Mouse (Mus musculus) adrenal gland, adult 18-20 months (tissue): ENCODE results near the gene Tmem87b. TPM values are rescaled to one million over a fixed set of nuclear protein-coding genes. Genes with fewer than 3 reads are reported as not detected.

Source experiments
- DNase-seq, 2 experiments: peaks; one replicate each; pipeline ENCODE4 v3.0.0; 2021 to 2022; ENCODE audit warnings: low spot score in 2 of 2
- long read RNA-seq, 2 experiments: library from polyadenylated mRNA; stranded (forward); transcript quantifications; one replicate each; pipeline ENCODE4 v2.0.0; 2021
- total RNA-seq, 2 experiments: library from RNA; stranded (reverse); gene quantifications; 1 replicate in 1 of 2; 2 replicates in 1 of 2; pipeline ENCODE4 v1.2.3; 2021

Gene Tmem87b
- total RNA-seq, result 10 to 100 TPM; 24.6 to 37.8 TPM
- long read RNA-seq, experiment 1, full-length matches to known transcripts, result 16 of 38 reads
- long read RNA-seq, experiment 1, partial matches to known transcripts, result 2 of 38 reads
- long read RNA-seq, experiment 1, other reads (novel, unspliced or antisense), result 20 of 38 reads
- long read RNA-seq, experiment 2, full-length matches to known transcripts, result 59 of 102 reads
- long read RNA-seq, experiment 2, partial matches to known transcripts, result 11 of 102 reads
- long read RNA-seq, experiment 2, other reads (novel, unspliced or antisense), result 32 of 102 reads

DNA sequence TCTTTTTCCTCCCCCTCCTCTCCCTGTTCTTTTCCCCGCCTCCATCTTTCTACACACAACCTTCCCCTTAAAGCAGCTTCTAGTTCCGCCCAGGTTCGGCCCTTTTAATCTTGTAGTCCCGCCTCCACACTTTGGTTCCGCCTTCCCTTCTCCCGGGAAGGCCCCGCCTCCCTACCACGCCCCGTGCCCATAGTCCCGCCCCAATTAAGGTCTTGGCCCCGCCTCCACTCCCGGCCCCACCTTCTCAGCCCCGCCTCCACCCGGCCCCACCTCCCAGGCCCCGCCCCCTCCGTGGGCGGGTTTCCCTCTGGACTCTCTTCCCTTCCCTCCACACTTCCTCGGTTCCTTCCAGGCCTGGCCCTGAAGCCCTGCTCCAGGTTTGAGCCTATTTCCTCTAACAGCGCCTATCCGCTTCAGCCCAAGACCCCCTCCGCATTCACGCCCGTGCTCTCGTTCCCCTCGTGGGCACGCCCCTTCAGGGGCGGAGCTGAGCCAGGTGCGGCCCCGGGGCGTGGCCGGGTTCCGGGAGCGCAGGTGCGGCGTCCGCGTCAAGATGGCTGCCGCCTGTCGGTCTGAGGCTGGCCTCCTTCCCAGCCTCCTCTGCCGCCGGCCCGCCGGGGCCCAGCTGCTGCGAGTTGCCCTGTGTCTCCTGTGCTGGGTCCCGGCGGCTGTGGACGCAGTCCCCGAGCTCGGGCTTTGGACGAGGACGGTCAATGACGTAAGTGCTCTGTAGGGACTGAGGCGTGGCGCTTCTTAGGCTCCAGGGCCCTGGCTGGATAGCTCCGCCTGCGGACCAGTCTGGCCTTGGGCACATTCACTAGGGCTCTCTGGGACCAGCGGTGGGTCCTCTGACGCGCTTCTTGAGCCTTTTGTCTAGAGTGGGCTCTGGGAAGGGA lies at the start of gene Tmem87b:
Gene Tmem87b, plus strand, starts transcription at position 333 of the 896 bp plus-strand sequence.
- DNase-seq, result peak; percentile 97 to 99

DNA sequence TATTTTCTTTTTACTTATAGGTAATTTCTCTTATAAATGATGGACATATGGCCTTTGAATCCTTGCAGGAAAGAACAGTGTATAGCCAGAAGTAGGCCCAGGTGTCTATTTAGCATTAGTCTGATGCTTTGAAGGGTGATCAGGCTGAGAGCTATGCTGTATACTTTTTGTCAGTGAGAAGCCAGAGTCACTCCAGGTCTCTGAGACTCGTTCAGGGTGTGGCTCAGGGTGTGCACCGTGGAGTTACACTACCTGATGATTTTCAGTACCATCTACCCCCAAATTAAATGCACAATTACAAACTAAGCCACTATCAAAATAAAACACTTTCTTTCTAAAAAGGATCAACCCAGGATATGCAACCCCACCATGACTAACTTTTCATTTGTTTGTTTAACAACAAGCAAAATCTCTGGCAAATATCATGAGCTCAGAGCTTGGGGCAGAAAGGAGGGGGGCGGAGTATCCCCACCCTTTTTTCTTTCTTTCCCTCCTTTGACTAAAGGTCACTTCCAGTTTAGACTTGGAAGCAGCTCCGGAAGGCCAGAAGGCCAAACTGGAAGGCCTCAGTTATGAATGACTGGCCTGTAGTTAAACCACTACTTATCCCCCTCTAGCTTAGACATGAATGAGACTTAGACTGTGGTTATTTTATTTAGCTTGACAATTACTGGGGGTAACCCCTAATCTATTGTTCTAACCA lies 49.2 kb upstream of the Tmem87b start:
- no peak for DNase-seq

DNA sequence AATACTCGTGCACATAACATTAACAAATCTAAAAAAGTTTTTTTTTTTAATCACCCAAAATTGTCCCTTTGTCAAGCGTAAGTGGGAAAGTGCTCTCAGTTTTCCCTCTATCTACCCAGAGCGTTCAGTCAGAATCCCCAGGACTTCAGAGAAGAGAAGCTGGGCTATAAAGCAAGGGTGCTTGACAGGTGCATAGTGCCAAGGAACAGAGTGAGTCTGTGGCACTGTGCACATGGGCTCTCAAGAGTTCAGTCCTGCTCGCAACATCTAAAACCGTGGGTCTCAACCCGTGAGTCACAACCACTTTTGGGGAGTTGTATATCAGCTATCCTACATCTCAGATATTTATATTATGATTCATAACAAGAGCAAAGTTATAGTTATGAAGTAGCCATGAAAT lies 47.4 kb upstream of the Tmem87b start:
- DNase-seq, result no peak

DNA sequence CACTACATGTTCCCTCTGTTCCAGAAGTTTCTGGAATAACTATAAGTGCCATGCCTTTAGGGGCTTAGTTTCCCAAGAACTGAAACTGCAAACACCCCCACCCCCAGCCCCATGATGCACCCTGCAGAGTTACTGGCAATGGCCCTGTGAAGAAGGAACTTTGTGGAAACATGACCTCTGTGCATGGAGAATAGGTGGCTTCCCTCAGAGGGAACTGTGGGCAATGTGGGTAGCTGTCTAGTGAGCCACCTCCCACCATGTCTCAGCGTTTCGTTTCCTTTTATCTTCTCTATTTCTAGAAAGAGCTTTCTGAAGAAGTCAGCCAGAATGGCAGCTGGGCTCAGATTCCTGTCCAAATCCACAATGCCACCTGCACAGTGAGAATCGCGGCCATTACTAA lies 46.9 kb upstream of the Tmem87b start:
- DNase-seq, result no peak

DNA sequence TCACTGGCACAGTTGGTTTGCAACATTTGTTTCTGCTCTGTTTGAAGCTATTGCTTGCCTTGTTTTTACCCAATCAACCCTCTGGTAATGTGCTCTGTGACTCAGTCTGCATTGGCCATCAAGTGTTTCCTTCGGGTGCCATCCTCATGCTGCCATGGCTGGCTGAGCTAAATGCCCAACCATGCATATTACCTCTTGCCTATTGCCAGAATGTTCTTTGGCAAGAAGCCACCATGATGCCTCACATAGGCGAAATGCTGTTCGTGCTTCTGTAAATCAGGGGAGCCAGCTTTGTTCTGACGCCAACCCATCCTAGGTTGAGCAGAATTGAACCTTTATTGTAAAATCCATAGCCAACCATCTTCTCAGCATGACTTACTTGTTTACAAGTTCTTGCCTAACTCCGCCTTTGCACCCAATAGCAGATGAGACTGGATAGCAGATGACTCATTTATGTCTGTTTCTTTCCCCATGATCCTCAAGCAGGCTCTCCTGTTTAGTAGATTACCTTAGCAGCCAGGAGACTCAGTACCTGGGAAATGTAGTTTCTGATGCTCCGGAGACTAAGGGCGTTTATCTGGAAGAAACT lies 46.1 kb upstream of the Tmem87b start:
- no peak for DNase-seq

DNA sequence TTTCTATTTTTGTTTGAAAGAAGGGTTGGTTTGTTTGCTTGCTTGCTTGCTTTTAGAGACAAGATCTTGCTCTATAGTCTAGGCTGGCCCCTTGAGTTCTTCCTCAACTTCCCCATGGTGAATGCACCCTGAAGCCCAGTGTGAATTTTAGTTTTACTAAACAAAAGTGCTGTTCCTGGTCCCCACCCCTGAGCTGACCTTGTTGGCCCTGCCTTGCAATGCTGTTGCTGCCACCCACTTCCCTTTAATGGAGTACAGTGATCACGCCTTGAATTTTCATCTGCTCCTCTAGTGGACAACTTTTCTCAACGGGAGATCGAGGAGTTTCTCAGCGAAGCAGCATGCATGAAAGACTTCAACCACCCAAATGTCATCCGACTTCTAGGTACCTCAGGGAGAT lies 35.7 kb upstream of the Tmem87b start:
- no peak for DNase-seq

DNA sequence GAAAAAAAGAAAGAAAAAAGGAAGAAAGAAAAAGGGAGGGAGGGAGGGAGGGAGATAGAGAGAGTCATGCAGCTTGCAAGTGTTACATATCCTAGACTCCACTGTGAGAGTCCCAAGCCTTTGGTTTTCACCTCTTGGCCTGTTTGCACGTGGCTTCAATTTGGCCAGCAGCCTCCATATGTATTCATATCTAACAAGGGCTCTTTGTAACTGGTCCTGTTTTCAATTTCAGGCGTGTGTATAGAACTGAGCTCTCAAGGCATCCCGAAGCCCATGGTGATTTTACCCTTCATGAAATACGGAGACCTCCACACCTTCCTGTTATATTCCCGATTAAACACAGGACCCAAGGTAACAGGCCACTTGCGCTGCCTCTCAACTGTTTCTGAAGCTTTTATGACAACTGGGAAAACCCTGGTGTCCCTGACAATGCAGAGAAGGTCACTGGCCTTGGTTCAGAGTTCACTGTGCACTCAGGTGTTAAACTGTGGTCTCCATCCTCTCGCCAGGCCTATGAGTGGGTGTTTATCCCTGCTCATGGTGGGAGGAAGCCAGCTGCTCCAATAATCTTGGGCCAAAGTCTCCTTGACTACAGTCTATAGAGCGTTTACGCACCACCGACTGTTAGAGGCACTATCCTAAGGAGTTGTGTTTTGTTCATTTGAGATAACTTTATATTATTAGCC lies 34.1 kb upstream of the Tmem87b start:
- no peak for DNase-seq

DNA sequence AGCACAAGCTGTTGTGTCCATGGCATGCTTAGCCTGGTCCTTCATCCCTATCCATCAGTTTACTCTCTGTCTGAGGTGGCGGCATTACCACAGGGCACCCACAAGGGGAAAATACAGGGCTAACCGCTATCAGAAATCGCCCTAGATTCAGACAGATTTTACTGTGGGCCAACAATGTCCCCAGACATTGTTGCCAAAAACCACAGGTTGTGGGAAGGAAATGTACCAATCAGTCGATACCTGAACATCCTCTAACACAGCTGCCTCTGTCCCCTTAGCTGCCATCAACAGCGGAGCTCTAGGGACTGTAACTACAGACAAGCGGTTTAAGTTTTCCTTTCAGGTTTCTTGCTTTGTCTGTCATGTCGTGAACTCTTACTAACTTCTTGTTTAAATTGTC lies 33.1 kb upstream of the Tmem87b start:
- no peak for DNase-seq

DNA sequence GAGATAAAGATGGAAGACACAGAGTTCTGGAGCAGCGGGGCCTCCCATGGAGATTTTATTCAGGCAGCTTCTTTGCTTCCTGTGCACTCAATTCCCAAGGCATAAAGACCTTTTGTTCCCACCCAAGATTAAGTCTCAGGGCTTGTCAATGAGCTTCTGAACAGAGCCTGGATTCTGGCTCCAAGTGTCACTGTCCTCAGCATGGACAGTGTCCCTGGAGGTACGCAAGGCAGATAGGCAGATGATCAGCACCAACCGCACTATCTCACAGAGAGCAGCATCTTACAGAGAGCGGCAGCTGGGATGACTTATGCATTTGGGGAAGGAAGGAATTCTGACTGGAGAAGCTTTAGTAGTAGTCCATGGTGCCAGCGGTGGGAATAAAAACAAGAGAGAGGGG lies 31.6 kb upstream of the Tmem87b start:
- no peak for DNase-seq

DNA sequence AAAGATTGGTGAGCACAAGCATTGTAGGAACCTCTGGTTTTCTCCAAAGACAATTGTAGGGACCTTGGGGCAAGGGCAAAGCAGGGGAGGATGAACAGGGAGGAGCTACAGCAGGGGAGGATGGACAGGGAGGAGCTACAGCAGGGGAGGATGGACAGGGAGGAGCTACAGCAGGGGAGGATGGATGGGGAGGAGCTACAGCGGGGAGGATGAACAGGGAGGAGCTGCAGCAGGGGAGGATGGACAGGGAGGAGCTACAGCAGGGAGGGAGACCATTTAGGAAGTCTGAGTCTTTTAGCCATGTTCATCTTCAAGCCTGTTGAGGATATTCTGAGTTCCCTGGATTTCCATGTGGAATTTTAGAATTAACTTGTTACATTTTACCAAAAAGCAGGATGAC lies 31.1 kb upstream of the Tmem87b start:
- DNase-seq, result no peak

DNA sequence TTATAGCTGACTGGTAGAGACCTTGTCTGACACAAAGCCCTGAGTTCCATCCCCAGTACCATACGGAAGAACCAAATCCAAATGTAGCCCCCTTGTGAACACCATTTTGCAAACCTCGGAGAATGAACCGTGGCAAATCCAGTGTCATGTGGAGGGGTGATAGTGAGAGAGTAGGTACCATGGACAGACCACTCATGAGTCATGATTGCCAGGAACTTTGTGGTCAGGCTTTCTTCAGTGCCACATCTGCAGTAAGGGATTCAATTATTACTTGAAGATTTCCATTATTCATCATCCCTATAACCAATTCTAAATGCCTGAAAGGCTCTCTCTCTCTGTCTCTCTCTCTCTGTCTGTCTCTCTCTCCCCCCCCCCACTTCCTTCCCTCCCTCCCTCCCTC lies 30.1 kb upstream of the Tmem87b start:
- DNase-seq, result no peak

DNA sequence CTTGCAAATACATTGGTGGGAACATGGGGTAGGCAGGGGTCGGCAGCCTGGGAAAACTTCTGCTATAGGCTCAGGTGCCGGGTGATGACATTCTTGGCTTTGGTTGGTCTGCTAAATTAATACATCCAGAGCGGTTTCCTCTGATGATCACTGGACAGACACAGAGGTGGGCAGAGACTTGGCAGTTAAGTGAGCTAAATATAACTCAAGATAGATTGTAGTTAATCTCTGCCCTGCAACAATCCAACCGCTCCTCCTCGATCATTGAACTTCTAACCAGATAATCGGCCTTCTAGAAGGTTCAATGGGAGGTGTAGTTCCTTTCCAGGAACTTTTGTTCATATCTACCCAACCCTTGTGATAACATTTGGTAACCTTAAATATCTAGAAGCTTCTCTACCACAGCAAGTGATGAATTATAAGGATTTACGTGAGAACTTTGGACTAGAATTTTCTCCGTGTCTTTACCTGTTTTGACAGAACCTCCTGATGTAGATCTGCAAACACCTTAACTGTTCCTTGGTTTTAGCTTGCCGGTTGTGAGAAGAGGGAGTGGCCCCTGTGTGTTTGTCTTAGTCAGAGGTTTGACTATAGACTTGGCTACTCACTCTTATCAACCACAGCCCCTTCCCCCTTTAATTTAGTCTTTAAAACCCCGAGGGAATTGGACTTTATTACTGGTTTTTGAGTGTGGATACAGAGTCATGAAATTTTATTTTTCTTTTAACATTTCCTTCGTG lies 26.9 kb upstream of the Tmem87b start:
- no peak for DNase-seq

DNA sequence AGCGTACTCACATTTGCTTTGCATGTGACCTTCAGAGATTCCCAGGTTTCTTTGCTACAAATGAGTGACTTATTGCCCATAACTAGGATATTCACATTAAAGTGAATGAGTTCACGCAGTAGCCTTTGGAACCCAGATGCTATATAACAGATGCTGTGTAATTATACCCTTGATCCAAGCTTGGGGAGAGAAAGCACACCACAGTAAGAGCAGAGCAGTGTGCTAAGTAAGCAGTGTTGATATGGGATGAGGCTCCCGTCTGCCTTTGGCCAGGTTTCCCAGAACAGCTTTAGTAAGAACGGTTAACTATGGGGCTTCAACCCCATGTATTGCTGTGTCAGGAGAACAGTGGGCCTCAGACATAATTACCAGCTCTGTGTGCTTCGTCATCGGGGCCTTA lies 24.0 kb upstream of the Tmem87b start:
- DNase-seq, result no peak

DNA sequence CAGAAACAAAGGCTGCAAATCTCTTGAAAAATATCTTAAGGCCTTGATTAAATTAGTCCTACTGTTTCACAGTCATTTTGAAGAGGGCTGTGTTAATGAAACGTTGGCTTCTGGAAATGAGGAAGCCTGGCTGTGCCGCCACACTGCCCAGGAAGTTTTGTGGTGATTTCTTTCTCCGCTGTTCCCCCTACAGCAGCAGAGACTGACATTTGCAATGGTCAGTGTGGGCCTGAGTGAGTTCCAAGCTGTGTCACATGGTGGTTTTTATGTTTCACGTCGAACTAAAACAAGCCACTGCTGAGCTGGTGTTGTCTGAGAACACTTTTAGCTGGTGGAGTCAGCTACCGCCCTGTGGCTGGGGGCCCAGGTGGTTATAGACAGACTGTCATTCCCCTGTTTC lies 21.5 kb upstream of the Tmem87b start:
- DNase-seq, result no peak

DNA sequence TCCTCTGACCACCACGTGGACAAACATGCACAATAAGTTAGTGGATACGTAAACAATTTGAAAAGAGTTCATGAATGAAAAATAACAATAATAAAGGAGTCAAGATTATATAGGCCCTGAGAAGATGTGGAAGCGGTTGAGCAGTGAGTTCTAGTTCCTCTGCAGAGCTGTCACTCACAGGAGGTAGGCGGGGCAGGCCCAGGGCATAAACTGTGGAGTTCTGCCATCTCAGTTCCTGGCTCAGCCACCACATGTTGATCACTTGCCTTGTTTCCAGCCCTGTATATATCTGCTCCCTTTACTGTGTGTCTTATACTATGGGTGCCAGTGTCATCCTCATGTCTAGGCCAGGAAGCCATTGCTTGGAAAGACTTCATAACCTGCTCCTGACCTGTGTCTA lies 14.5 kb upstream of the Tmem87b start:
- no peak for DNase-seq

DNA sequence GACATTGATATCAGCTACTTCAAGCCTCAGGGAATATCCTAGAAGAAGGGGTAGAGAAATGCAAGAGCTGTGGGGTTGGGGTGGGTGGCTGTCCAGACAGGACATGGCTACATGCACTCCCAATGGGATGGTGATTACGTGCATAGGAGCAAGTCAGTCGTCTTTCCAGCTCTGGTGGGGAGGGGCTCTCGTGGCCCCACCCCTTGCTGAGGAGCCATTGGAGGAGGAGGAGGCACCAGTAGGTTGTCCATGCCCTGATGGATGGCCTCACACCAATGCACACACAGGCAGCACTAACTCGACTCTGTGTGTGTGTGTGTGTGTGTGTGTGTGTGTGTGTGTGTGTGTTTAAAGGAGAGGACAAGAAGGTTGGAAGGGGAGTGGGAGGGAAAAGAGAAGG lies 12.6 kb upstream of the Tmem87b start:
- DNase-seq, result no peak

DNA sequence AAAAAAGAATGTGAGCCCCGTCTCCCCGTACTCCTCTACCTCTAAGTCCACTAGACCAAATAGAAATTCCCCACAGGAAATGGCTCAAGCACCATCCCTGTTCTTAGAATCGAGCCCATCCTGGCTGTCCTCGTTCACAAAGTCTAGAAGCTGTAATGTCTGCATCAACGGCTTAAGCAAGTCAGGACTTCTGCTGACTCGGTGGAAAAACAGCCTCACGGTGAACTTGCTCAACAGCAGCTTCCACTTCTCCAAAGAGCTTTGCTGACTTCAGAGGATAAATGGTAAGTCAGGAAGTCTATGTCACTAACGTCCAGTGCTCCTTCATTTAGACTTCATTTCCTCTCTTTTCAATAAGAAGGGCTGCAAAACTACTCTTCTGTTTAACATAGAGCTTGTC lies 11.4 kb upstream of the Tmem87b start:
- DNase-seq, result no peak

DNA sequence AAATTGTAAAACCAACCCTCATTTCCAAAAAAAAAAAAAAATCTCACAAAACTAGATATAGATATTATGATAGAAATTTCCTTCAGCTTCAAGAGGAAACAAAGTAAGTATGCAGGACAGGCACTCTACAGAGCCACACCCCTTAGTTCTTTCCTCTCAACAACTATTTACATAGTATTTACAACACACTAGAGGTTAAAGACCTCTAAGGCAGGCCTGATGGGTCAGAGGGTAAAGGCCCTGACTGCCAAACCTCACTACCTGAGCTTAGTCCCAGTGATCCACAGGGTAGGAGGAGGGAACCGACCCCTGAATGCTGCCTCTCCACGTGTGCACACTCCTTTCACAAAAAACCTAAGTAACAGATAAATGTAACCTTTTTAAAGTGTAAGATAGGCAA lies 5.2 kb upstream of the Tmem87b start:
- no peak for DNase-seq

DNA sequence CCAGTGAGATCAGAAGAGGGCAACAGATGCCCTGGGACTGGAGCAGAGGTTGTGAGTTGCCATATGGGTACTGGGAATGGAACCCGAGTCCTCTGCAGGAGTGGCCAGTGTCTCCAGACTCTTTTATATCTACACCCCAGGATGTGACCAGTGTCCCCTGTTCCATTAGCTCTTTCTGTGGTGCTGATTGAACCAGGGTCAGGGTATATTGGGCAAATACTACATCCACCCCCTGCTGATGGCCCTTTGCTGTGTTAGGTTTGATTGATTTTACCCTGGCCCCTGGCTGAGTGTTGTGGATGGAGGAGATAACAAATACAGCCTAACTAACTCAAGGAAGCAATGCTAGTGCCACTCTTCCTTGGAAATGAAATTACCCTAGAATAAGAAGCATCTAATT lies 1.6 kb upstream of the Tmem87b start:
- DNase-seq, result no peak

DNA sequence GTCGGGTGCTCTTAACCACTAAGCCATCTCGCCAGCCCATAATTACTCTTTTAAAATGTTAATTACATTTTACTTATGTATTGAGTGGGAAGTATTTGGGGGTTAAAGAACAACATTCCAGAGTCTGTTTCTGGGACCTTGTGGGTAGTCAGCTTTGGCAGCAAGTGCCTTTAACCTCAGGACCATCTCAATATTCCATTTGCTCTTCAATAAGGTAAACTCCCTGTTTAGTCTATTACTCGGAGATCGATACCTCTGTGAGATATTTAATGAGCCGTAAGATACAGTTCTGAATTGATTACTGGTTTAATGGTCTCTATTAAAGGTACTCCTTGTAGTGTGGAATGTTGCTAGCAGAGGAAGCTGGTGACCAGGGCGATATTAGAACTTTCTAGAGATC lies 1.0 kb upstream of the Tmem87b start:
- no peak for DNase-seq
